Mouse (Mus musculus): ENCODE data around the gene Pus1. TPM values are rescaled to one million over a fixed set of nuclear protein-coding genes. Genes with fewer than 3 reads are reported as not detected.
"Not testable (repeated sequence)": the region's sequence is repeated elsewhere in the genome, so short reads cannot be mapped to it uniquely, and the experiment has no call there.

Pus1 gene
- total RNA-seq, 2 experiments from 2014 or later = 41.6 to 80.0 TPM

DNA sequence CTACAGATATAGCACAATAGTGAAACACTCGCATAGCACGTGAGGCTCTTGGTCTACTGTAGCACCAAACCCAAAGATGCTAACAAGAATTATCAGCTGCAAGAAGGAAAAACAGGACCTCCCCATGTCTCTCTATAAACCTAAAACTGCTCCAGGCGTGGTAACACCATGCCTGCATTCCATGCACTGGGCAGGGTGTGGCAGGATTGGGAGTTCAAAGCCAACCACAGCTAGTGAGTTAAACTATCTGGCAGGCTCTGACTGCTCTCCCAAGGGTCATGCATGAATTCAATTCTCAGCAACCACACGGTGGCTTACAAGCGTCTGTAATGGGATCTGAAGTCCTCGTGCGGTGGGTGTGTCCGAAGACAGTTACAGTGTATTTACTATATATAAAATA lies 2.7 kb upstream of the Pus1 start:
- no peak for ATAC-seq (replicated peaks; ENCODE audit: poor library complexity, severe bottlenecking)

DNA sequence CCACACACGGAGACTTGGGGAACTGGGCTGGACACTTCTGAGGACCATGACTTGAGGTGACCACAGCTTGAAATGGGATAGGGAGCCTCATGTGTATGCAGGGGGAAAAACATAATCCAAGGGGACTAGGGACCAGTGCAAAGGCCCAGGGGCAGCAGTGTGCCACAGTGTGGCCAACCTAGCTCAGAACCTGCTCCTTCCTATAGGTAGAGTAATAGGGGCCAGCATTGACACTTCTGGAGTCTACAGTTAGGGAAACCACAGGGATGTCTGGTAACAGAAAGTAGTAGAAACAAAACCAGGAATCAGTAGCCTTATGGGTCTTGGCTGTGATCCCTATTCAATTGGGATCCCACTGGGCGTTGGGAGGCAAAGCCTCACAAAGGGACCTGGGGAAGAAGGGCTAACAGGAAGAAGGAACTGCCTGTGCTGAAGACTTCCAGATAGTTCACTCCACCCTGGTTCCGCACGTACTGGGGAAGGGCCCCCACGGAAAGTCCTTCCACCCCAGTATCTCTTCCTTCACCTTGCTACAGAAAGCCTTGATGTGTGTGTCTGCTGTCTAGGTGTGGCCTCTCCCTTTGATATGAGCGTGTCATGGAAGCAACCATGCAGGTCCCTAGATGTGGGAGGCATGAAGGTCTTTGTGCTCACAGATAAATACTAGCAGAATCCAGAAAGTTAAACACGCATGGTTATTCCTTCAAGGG lies 1.2 kb upstream of the Pus1 start:
- no peak for ATAC-seq (replicated peaks; ENCODE audit: poor library complexity, severe bottlenecking)

DNA sequence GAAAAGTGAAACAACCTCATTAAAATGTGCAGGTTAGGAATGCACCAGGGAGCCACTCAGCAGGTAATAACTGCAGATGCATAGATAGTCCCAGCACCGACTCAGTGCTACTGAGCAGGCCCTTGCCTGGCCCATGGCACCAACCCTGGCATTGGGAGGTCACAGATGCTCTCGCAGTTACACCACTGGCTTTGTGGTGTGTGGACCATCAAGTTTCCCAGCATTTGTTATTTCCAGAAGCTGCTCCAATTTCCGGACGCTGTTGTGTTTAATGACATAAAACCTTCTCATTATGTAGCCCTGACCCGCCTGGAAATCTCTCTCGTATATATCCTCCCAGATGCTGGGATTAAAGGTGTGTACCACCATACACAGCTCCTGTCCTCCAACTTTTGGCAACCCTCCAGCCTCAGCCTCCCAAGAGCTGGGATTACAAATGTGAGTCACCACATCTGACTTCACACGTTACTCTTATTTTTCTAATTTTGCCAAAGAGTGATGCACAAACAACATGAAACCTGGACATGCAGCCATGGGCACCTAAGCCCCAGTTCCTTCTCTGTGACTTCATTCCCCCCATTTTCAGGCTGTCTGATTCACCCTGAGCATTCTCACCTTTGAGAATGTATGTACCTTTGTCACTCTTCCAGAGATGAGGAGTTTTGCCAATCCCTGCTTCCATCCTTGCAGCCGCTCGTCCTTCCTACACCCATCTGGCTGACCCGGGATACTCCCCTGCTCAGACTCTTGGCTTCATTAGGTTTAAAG lies 486 bp upstream of the Pus1 start:
- no peak for ATAC-seq (replicated peaks; ENCODE audit: poor library complexity, severe bottlenecking)

DNA sequence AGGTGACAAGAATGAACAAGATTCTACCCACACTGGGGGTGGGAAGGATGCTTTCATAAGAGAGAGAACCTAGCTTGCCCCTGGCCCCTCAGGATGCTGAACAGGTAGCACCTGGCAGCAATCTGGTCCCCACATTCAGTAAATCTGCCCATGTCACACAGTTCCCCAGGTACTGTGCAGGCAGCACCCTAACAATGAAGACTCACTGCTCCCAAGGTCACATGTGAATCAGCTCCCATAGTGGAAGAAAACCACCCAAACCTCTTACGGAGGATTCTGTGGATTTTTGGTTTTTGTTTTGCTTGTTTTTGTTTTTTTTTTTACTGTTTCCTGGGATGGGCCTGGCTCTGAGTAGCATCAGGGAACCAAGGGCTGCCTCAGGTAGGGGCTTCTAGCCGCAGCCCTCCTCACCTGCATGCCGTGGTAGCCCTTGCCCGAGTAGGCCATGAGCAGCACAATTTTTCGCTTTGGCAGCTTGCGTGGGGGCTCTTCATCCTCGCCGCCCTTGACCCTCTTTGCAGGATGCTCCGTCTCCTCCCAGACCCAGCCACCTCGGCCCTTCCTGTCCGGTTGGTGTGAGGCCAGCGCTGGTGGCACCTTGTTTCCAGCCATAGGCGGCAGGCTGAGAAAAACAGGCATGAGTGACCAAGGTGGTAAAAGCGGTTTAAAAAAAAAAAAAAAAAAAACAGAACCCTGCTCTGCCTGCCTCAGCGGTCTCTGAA lies 1.0 kb downstream of the Pus1 start:
- no peak; the same call in 1 of the 2 replicates for ATAC-seq (replicated peaks; ENCODE audit: poor library complexity, severe bottlenecking)

DNA sequence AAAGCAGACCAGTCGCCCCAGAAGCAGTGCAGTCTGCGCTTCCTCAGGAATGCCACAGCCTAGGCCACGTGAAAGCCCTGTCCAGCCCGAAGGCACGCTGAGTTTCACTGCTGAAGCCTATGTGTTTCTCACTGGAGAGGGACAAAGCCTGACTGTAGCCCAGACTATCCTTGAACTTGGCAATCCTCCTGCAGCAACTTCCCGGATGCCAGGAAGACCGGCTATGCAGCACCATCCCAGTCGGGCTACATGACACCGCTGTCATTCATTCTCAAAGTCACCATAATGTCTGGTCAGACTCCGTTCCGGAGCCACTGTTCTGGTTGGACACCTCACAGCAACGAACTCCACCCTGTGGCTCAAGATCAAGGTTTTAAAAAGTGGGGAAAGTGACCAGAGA lies 2.2 kb downstream of the Pus1 start:
- ATAC-seq (replicated peaks; ENCODE audit: poor library complexity, severe bottlenecking) = no peak

DNA sequence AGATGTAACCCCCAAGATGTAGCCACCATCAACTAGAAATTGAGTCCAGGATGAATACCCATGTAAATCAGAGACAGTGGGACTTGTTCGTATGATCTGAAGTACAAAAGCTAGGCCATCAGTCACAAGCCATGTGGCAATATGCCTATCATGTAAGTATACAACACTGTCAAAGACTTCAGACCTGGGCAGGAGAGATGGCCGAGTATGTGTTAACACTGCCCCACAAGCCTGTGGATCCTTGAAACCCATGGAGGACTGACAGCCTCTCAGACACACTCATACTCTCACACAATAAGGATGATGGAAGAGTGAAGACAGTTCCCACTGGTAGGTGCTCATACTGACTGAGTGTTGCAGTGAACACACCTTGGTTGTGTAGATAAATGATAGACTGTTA lies 4.3 kb downstream of the Pus1 start:
- ATAC-seq (replicated peaks; ENCODE audit: poor library complexity, severe bottlenecking) = no peak

DNA sequence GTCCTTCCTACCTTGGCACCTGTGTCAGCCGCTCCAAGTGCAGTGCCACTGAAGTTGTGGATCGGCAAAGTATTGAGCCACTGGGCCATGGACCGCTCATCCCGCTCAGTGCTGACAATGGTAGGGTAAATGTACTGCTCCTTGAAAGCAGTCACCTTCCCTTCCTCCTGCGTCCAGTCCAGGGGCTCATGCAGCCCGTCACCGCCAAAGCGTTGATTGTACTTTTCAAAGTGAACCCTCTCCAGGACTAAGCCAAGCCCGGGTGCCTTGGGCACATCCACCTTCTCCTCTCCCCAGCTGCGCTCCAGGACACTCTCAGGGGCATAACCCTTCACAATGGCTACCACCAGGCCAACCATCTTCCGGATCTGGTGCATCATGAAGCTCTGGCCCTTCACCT lies 5.9 kb downstream of the Pus1 start:
- no peak for ATAC-seq (replicated peaks; ENCODE audit: poor library complexity, severe bottlenecking)

DNA sequence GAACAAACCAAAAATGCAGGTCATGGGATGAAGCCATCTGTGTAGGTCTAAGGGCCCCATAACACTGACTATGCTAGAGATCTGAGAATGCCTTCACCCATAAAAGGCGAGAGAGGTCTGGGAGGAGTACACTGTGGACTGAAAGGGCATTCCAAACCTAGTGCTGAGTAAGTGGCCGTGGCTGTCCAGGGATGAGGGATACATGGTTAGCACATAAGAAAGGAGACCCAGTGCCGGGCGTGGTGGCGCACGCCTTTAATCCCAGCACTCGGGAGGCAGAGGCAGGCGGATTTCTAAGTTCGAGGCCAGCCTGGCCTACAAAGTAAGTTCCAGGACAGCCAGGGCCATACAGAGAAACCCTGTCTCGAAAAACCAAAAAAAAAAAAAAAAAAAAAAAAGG lies 7.5 kb downstream of the Pus1 start:
- ATAC-seq (replicated peaks; ENCODE audit: poor library complexity, severe bottlenecking) = not testable (repeated sequence)

DNA sequence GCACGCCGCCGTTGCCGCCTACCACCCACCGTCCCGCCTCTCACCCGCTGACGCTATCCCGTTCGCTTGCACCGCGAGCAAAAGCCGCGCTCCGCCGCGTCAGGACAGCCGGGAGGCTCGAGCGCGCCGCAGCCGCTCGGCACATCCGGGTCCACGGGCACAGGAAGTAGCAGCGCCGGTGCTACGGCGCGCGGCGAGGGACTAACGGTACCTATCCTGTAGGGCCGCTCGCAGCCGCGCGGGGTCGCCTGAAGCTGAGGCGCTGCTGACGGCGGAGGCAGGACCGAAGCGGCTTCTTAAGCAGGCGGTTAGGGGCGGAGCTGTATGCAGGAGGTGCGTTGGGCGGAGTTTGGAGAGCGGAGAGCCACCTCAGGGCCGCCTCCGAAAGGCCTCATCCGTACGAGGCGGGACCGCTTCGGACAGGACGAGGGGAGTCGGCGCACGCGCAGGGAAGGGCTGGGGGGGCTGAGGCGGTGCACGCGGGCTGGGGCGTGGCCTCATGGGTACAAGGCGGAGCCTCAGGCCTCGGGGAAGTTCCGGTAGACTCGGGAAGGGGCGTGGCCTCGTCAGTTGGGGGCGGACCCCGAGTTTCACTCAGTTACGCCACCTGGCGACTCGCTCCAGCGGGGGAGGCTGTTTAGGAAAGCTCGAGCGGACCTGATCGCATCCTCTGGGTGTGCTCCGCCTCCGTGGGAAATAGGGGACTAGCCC lies 9.9 kb downstream of the Pus1 start, which contains the start of gene Ep400:
Ep400 (minus strand) TSS at position 270 of the 711 bp plus-strand sequence.
- ATAC-seq (replicated peaks; ENCODE audit: poor library complexity, severe bottlenecking) = peak; percentile 88

DNA sequence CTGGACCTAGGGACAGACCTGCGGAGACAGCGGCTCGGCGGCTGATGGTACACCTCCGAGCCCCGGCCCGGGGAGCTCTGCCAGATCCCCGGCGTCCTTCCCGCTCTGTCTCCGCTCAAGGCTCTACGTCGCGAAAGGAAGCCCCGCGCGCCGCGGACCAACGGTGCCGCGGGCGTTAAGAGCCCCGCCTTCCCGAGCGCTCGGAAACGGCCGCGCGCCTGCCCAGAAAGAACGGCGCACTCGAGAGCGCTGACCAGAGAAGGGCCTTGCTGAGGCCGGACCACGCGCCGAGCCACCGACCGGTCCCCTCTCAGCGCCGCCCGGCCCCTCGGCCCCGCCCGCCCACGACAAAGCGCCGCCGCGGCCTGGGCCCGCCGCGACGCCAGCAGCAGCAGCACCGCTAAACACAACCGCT lies 10.4 kb downstream of the Pus1 start:
- peak; percentile 25 for ATAC-seq (replicated peaks; ENCODE audit: poor library complexity, severe bottlenecking)

DNA sequence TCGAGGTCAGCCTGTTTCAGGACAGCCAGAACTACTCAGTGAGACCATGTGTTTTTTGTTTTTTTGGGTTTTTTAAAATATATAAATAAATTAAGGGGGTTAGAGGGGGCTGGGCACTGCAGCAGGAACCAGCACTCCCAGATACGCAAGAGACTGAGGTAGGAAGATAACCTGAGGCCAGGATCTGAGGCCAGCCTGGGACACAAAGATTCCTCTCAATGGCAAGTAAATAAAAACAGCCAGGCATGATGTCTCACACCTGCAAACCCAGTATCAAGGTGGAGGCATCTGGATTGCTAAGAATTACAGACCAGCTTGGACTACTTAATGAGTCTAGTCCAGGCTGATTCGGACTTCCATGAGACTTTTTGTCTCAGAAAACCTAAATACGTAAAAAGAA lies 11.2 kb downstream of the Pus1 start:
- no peak for ATAC-seq (replicated peaks; ENCODE audit: poor library complexity, severe bottlenecking)

DNA sequence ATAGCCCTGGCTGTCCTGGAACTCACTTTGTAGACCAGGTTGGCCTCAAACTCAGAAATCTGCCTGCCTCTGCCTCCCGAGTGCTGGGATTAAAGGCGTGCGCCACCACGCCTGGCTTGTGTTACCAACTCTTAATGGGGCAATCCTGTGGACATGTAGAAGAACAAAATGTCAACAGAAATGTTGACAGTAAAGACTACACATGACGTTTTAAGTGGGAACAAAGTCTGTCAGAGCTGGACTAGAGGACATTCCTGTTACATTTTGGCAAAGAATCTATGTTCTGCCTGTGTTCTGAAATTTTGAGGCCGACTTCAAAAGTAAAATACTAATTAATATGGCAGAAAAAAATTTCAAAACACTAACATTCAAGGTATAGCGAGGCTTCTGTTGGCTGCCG lies 16.6 kb downstream of the Pus1 start:
- ATAC-seq (replicated peaks; ENCODE audit: poor library complexity, severe bottlenecking) = no peak

DNA sequence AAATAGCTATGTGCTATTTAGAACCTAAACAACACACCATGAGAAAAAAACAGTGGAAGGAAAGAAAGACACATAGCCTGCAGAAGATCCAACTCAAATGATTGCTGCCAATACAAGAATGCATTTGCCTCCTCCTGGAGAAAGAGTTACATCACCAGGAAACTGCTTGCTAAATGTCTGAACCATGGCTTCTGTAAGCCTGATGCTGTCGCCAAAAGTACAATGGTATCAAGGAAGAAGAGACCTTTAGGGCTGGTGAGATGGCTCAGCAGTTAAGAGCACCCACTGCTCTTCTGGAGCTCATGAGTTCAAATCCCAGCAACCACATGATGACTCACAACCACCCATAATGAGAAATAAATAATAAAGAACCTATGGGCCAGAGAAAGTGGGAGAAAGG lies 35.4 kb downstream of the Pus1 start:
- peak; percentile 50; the same call in 1 of the 2 replicates for ATAC-seq (replicated peaks; ENCODE audit: poor library complexity, severe bottlenecking)

DNA sequence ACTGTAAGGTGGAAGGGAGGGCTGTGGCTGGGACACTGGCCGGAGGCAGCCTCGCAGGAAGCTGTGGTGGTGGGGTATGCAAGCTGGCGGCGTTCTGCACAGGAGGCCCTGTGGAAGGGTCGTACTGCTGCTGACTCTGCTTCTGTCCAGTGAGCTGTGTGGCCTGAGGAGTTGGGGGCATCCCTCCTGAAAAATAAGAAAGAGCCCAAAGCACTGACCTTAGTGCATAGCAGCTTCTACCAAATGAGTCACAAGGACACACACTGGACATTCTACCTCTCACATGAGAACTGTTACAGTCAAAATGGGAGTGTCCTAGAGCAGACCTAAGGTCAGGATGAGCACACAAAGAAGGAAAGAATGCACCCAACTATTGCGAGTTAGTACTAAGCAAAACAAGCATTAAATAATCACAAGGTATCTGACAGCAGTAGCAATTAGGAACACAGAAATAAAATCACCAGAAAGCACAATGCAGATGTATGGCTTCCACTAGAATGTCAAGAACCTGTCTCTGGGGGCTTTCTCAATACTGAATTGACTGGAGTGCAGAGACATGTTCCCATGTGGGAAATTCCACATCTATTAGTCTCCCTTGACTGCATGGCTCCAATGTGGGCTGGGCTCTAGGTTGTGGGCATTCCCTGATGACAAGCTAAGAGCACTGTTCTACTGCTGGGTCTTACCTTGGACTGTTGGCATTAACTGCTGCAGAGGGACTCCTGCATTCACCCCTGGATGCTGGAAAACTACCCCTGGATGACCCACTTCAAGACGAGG lies 40.8 kb downstream of the Pus1 start:
- no peak for ATAC-seq (replicated peaks; ENCODE audit: poor library complexity, severe bottlenecking)

DNA sequence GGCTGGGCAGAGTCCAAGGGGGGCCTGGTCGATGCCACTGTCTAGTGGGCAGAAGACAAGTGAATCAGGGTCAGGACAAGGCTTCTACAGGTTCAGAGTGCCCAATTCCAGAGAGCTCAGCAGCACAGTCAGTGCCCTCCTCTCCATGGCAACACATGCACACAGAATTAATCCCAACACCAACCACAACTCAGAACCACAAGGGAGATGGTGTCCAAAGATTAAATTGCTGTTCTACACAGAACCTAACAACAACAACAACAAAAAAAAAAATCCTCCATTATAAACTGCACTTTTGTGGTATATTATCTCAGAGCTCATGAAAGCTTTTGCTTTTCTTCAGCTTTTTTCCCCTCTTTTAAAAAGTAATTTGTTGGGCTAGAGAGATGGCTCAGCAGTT lies 44.9 kb downstream of the Pus1 start:
- ATAC-seq (replicated peaks; ENCODE audit: poor library complexity, severe bottlenecking) = no peak

DNA sequence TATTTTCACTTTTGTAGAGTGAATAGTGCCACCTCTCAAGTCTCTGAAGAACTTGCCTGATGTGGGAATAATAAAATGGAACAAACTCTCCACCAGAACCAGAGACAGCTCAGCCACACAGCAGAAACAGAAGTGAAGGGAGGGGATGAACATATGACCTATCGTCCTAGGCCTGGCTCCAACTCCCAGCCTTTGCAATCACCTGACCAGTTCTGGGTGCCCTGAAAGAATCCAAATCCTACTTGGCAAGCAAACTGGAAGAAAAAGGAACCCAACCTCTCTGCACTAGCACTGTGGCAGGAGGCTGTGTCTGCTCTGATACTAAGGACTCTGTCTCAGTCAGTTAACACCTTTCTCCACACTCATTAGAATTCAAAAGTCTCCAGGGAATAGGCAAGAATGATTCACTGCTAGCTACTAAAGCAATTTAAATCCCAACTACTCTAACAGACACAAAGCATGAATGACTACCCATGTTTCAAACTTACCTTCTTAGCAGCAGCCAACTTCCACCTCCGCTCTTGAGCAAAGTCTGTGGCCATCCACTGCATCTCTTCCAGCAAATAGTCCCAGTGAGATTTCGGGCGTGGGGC lies 47.1 kb downstream of the Pus1 start:
- no peak for ATAC-seq (replicated peaks; ENCODE audit: poor library complexity, severe bottlenecking)

DNA sequence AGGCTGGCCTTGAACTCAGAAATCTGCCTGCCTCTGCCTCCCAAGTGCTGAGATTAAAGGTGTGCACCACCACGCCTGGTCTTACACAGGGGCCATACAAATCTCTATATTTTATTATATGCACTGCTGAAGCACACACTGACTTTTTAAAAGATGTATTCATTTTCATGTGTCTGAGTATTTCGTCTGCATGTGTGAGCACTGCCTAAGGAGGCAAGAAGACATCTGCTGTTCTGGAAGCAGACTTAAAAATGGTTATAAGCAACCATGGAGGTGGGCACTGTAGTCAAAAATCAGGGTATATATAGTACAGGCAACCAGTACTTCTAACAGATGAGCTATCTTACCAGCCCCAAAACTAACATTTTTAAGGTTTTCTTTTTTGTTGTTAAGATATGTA lies 49.2 kb downstream of the Pus1 start:
- no peak for ATAC-seq (replicated peaks; ENCODE audit: poor library complexity, severe bottlenecking)

DNA sequence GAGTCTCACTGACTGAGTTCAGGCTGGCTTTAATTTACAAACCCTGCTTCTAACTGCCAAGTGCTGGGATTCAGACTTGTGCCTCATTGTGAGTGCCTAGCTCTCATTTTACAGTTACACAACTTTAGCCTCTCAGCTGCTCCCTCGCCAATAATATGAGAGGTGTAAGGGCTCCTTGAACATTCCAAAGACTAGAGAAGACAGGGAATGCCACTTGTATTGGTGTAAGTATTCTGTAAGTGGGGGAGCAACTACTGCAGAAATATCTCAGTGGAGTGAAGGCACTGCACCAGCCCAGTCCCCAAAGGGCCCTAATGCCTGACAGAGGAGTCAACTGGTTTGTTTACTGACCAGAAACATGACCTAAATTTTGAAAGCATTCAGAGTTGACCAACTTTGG lies 52.6 kb downstream of the Pus1 start:
- no peak for ATAC-seq (replicated peaks; ENCODE audit: poor library complexity, severe bottlenecking)
